Mouse (Mus musculus): Measurements from ENCODE around the gene Plekhg1.

The Plekhg1 gene

GRCm38 (mm10) chr10:3990295-3990883, 250.2 kb downstream of the Plekhg1 start:
- in situ Hi-C loops (cut with MboI; ENCODE audit: unreplicated experiment in 2 of 2): loop anchor here (5.0 to 25.0 kb wide), 7 partner anchors 597 to 1484 kb away; no protein-coding TSS in a partner anchor

- in situ Hi-C loops (cut with MboI; ENCODE audit: unreplicated experiment in 2 of 2): loop anchor here (5.0 to 25.0 kb wide), 7 partner anchors 594 to 1481 kb away; no protein-coding TSS in a partner anchor
Measured at GRCm38 (mm10) chr10:3993365-3994102, 253.4 kb downstream of the Plekhg1 start.

GRCm38 (mm10) chr10:3995277-3995676, 255.1 kb downstream of the Plekhg1 start:
- in situ Hi-C loops (cut with MboI; ENCODE audit: unreplicated experiment in 2 of 2): loop anchor here (5.0 to 25.0 kb wide), 6 partner anchors 352 to 1480 kb away; no protein-coding TSS in a partner anchor

GRCm38 (mm10) chr10:3996170-3996876, 256.2 kb downstream of the Plekhg1 start:
- in situ Hi-C loops (cut with MboI; ENCODE audit: unreplicated experiment in 2 of 2): loop anchor here (5.0 to 25.0 kb wide), 6 partner anchors 351 to 1478 kb away; no protein-coding TSS in a partner anchor

GRCm38 (mm10) chr10:3997851-3998426, 257.8 kb downstream of the Plekhg1 start:
- in situ Hi-C loops (cut with MboI; ENCODE audit: unreplicated experiment in 2 of 2): loop anchor here (5.0 to 25.0 kb wide), 6 partner anchors 349 to 1477 kb away; no protein-coding TSS in a partner anchor

- in situ Hi-C loops (cut with MboI; ENCODE audit: unreplicated experiment in 2 of 2): no loop called here
Measured at GRCm38 (mm10) chr10:4002711-4003110, 262.5 kb downstream of the Plekhg1 start.

- in situ Hi-C loops (cut with MboI; ENCODE audit: unreplicated experiment in 2 of 2): no loop called here
Measured at GRCm38 (mm10) chr10:4005191-4005590, 265.0 kb downstream of the Plekhg1 start.

GRCm38 (mm10) chr10:4006296-4007015, 266.3 kb downstream of the Plekhg1 start:
- in situ Hi-C loops (cut with MboI; ENCODE audit: unreplicated experiment in 2 of 2): no loop called here

Data from v-Abl transformed pro-B cells (cell line).